Mouse (Mus musculus) forelimb bud, embryonic 11.5 days (tissue): Measurements from ENCODE around the gene Gucy2c.

Experiments used
- DNase-seq: peaks from one replicate; pipeline ENCODE4 v3.0.0-alpha.2; 2012; ENCODE audit warnings: low read depth, low spot score

Gucy2c gene

GRCm38 (mm10) chr6:136668266-136668986 is 113.1 kb downstream of the Gucy2c start:
- DNase-seq: no peak

- DNase-seq: no peak
Measured at GRCm38 (mm10) chr6:136662063-136662462, 119.5 kb downstream of the Gucy2c start.

GRCm38 (mm10) chr6:136661706-136662016 is 119.9 kb downstream of the Gucy2c start, which contains the start of gene Plbd1:
TSS of gene Plbd1 (minus strand) at chr6:136661928.
- DNase-seq: no peak

GRCm38 (mm10) chr6:136660831-136661705 is 120.5 kb downstream of the Gucy2c start:
- no peak for DNase-seq

- no peak for DNase-seq
Measured at GRCm38 (mm10) chr6:136659226-136659625, 122.3 kb downstream of the Gucy2c start.

GRCm38 (mm10) chr6:136658303-136658702 is 123.3 kb downstream of the Gucy2c start:
- no peak for DNase-seq

GRCm38 (mm10) chr6:136655786-136656185 is 125.8 kb downstream of the Gucy2c start:
- no peak for DNase-seq

GRCm38 (mm10) chr6:136654470-136654869 is 127.1 kb downstream of the Gucy2c start:
- DNase-seq: no peak

GRCm38 (mm10) chr6:136653331-136653730 is 128.2 kb downstream of the Gucy2c start:
- DNase-seq: no peak

- DNase-seq: no peak
Measured at GRCm38 (mm10) chr6:136650664-136651063, 130.9 kb downstream of the Gucy2c start.

GRCm38 (mm10) chr6:136647455-136647861 is 134.1 kb downstream of the Gucy2c start:
- DNase-seq: no peak
